Mouse (Mus musculus): ENCODE data around the gene Adam23. TPM values are rescaled to one million over a fixed set of nuclear protein-coding genes. Genes with fewer than 3 reads are reported as not detected.
A peak's percentile ranks its signal among the peaks of the same experiment; 100 is the strongest.

The Adam23 gene
- polyA plus RNA-seq, 1 experiment: 0.43 TPM

DNA sequence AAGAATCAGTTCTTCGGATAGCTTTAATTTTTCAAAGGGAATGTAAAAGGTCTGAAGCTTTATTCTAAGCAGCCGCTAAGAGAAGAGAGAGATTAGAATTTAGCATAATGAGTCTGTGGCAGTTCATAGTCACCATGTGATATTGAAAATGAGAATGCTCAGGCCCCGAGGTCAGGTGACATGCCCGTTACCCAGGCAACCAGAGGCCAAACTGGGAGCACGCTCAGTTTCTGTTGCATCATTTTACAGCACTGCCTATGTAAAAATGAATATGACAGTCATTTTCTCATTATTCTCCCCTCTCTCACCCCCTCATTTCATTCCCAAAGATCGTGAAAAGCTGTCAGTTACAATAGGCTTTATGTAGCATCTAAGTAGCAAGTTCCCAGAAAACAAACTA is 127.7 kb downstream of the Adam23 start:
- Histone ChIP-seq H3K79me2 (ENCODE audit: control insufficient read depth, insufficient read depth) (no peaks in the 10 kb centered on the region), H3K27me3 (ENCODE audit: control insufficient read depth, insufficient read depth, insufficient read length) (no peaks in the 10 kb centered on the region), H3ac (ENCODE audit: control insufficient read depth, insufficient read length) (no peak overlapping the region), H3K36me3 (ENCODE audit: control insufficient read depth, insufficient read depth) (no peaks in the 10 kb centered on the region), H3K4me3 (no peak overlapping the region), H3K4me2 (ENCODE audit: low read depth) (no peak overlapping the region)
- peak; percentile 29 for TF ChIP-seq USF1 (IDR thresholded peaks at IDR 0.05; ENCODE audit: low read depth)
- no peak for TF ChIP-seq TCF12 (IDR thresholded peaks at IDR 0.05; ENCODE audit: insufficient read depth, poor library complexity, severe bottlenecking)

DNA sequence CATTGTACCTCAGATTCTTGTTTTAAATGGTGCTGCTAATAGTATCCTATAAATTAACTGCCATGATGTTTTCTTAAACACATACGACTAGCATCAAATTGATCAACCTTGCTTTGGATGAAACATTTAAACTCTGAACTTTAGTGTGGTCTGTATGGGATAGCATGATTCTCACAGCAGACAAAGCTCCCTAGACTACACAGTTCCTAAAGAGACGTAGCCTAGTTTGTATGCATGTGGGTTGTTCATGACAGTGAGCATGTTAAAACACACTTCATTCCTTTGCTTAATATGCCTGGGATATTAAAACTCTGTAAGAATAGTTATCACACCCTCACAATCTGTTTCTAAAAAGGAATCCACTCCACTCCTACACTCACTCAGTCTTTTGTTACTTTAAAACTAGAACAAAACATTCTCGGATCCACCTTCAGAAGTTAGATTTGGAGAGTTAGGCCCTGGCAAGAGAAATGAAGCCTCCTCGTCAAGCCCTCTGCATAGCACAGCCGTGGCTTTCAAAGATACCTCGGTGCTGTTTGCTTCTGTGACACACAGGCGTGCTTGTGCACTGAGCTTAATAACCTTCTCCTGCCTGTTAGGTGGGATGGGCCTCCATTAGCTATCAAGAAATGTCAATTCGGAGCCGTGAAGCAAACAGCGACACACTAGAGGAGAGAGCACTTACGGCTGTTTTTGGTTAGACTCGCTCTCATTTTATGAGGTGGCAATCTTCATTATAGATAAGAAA is 128.3 kb downstream of the Adam23 start:
- Histone ChIP-seq H3K27me3 (ENCODE audit: control insufficient read depth, insufficient read depth, insufficient read length) (no peaks in the 10 kb centered on the region), H3K79me2 (ENCODE audit: control insufficient read depth, insufficient read depth) (no peaks in the 10 kb centered on the region), H3K4me3 (no peak overlapping the region), H3ac (ENCODE audit: control insufficient read depth, insufficient read length) (no peak overlapping the region), H3K4me2 (ENCODE audit: low read depth) (no peak overlapping the region), H3K36me3 (ENCODE audit: control insufficient read depth, insufficient read depth) (no peaks in the 10 kb centered on the region)
- no peak for TF ChIP-seq TCF3 (IDR thresholded peaks at IDR 0.05; ENCODE audit: insufficient read length, low read depth)
- TF ChIP-seq POLR2A (IDR thresholded peaks at IDR 0.05; ENCODE audit: insufficient read length, low read depth): no peak

DNA sequence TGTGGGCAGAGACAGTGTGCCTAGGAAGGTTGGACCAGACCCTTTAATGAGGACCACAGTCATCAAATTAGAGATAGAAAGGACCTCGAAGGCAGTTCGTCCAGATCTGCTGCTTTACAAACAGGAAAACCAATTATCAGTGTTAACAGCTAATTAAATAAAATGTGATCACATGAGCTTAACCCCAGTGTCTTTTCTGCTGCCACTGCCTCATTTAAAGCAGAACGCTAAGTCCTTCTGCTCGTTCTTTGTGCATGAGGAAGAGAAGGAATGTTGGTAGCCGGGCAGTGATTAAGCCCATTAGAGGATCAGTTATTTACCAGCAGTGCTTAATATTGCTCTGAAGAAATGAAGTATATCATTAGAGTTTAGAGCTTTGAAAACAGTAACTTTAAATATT is 131.1 kb downstream of the Adam23 start:
- Histone ChIP-seq H3ac (ENCODE audit: control insufficient read depth, insufficient read length) (no peak overlapping the region), H3K27me3 (ENCODE audit: control insufficient read depth, insufficient read depth, insufficient read length) (no peaks in the 10 kb centered on the region), H3K4me2 (ENCODE audit: low read depth) (no peak overlapping the region), H3K79me2 (ENCODE audit: control insufficient read depth, insufficient read depth) (no peaks in the 10 kb centered on the region), H3K36me3 (ENCODE audit: control insufficient read depth, insufficient read depth) (no peaks in the 10 kb centered on the region), H3K4me3 (no peak overlapping the region)
- TF ChIP-seq MYOD1 (IDR thresholded peaks at IDR 0.05; ENCODE audit: control insufficient read depth in 1 of 3, insufficient read length in 2 of 3, low read depth in 2 of 3) (no peak), POLR2A (IDR thresholded peaks at IDR 0.05; ENCODE audit: insufficient read length, low read depth) (no peak), TCF12 (IDR thresholded peaks at IDR 0.05; ENCODE audit: insufficient read depth, poor library complexity, severe bottlenecking) (no peak), SRF (IDR thresholded peaks at IDR 0.05; ENCODE audit: control insufficient read depth, insufficient read length, low read depth) (no peak), REST (IDR thresholded peaks at IDR 0.05; ENCODE audit: insufficient read depth, insufficient read length) (no peak), CEBPB (IDR thresholded peaks at IDR 0.05; ENCODE audit: insufficient read depth, poor library complexity, severe bottlenecking) (no peak), TCF3 (IDR thresholded peaks at IDR 0.05; ENCODE audit: insufficient read length, low read depth) (no peak), MAX (IDR thresholded peaks at IDR 0.05; ENCODE audit: low read depth) (no peak), USF1 (IDR thresholded peaks at IDR 0.05; ENCODE audit: low read depth) (no peak)

DNA sequence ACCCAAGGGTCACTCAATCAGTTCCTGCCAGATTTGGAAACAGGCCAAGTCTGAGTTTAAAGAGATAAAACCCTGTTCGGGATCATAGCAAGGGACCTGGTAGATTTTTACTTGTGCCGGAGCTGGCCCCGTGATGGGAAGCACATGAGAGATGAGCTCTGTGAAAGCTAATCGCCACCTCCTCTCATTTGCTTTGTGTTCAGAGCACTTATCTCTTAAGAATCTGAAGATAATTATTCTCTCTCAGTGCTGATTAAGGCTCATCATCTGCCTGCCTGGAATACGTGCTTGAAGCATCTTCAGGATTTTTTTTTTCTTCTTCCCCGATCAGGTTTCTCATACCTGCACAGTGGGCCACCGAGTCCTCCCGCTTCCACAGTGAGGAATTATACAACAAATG is 133.5 kb downstream of the Adam23 start:
- Histone ChIP-seq H3K27me3 (ENCODE audit: control insufficient read depth, insufficient read depth, insufficient read length) (no peaks in the 10 kb centered on the region), H3K4me3 (no peak overlapping the region), H3K4me2 (ENCODE audit: low read depth) (no peak overlapping the region), H3K36me3 (ENCODE audit: control insufficient read depth, insufficient read depth) (no peaks in the 10 kb centered on the region), H3ac (ENCODE audit: control insufficient read depth, insufficient read length) (no peak overlapping the region), H3K79me2 (ENCODE audit: control insufficient read depth, insufficient read depth) (no peaks in the 10 kb centered on the region)
- TF ChIP-seq TCF3 (IDR thresholded peaks at IDR 0.05; ENCODE audit: insufficient read length, low read depth) (no peak), SRF (IDR thresholded peaks at IDR 0.05; ENCODE audit: control insufficient read depth, insufficient read length, low read depth) (no peak), E2F4 (IDR thresholded peaks at IDR 0.05; ENCODE audit: insufficient read depth) (no peak), MAX (IDR thresholded peaks at IDR 0.05; ENCODE audit: low read depth) (no peak), MYOG (IDR thresholded peaks at IDR 0.05; ENCODE audit: control insufficient read depth in 1 of 3, insufficient read depth in 1 of 3, insufficient read length in 2 of 3, low read depth in 2 of 3) (no peak), USF1 (IDR thresholded peaks at IDR 0.05; ENCODE audit: low read depth) (no peak), REST (IDR thresholded peaks at IDR 0.05; ENCODE audit: insufficient read depth, insufficient read length) (no peak), MYOD1 (IDR thresholded peaks at IDR 0.05; ENCODE audit: control insufficient read depth in 1 of 3, insufficient read length in 2 of 3, low read depth in 2 of 3) (no peak), CEBPB (IDR thresholded peaks at IDR 0.05; ENCODE audit: insufficient read depth, poor library complexity, severe bottlenecking) (no peak), POLR2AphosphoS2 (IDR thresholded peaks at IDR 0.05; ENCODE audit: insufficient read length, low read depth) (no peak), POLR2A (IDR thresholded peaks at IDR 0.05; ENCODE audit: insufficient read length, low read depth) (no peak), TCF12 (IDR thresholded peaks at IDR 0.05; ENCODE audit: insufficient read depth, poor library complexity, severe bottlenecking) (no peak)

DNA sequence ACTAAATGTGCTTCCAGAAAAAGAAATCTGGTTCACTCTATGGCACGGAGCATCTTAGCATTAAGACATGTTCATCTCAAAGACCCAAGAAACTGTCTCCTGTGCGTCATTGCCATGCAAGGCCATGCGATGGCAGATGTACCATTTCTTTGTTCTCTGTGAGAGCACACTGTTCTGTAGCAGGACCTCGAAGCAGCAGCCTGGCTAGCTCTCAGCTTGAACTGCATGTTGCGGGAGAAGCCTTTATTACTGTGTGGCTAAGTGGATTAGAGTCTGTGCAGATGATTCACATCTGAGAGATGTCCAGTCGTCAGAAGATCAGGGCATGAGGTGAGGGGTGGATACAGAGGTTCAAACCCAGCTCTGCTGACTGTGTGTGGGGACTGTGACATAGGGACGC is 141.2 kb downstream of the Adam23 start:
- Histone ChIP-seq H3K4me2 (ENCODE audit: low read depth) (no peak overlapping the region), H3K79me2 (ENCODE audit: control insufficient read depth, insufficient read depth) (no peaks in the 10 kb centered on the region), H3ac (ENCODE audit: control insufficient read depth, insufficient read length) (no peak overlapping the region), H3K36me3 (ENCODE audit: control insufficient read depth, insufficient read depth) (no peaks in the 10 kb centered on the region), H3K27me3 (ENCODE audit: control insufficient read depth, insufficient read depth, insufficient read length) (no peaks in the 10 kb centered on the region), H3K4me3 (no peak overlapping the region)
- TF ChIP-seq CEBPB (IDR thresholded peaks at IDR 0.05; ENCODE audit: insufficient read depth, poor library complexity, severe bottlenecking) (no peak), E2F4 (IDR thresholded peaks at IDR 0.05; ENCODE audit: insufficient read depth) (no peak), USF1 (IDR thresholded peaks at IDR 0.05; ENCODE audit: low read depth) (no peak), REST (IDR thresholded peaks at IDR 0.05; ENCODE audit: insufficient read depth, insufficient read length) (no peak), MAX (IDR thresholded peaks at IDR 0.05; ENCODE audit: low read depth) (no peak), MYOG (IDR thresholded peaks at IDR 0.05; ENCODE audit: control insufficient read depth in 1 of 3, insufficient read depth in 1 of 3, insufficient read length in 2 of 3, low read depth in 2 of 3) (no peak), MYOD1 (IDR thresholded peaks at IDR 0.05; ENCODE audit: control insufficient read depth in 1 of 3, insufficient read length in 2 of 3, low read depth in 2 of 3) (no peak), SRF (IDR thresholded peaks at IDR 0.05; ENCODE audit: control insufficient read depth, insufficient read length, low read depth) (no peak), TCF12 (IDR thresholded peaks at IDR 0.05; ENCODE audit: insufficient read depth, poor library complexity, severe bottlenecking) (no peak), POLR2A (IDR thresholded peaks at IDR 0.05; ENCODE audit: insufficient read length, low read depth) (no peak), POLR2AphosphoS2 (IDR thresholded peaks at IDR 0.05; ENCODE audit: insufficient read length, low read depth) (no peak), TCF3 (IDR thresholded peaks at IDR 0.05; ENCODE audit: insufficient read length, low read depth) (no peak)

Measured in myocyte (in vitro differentiated cells).